Mouse (Mus musculus): ENCODE results near the gene Slc38a3.

DNA sequence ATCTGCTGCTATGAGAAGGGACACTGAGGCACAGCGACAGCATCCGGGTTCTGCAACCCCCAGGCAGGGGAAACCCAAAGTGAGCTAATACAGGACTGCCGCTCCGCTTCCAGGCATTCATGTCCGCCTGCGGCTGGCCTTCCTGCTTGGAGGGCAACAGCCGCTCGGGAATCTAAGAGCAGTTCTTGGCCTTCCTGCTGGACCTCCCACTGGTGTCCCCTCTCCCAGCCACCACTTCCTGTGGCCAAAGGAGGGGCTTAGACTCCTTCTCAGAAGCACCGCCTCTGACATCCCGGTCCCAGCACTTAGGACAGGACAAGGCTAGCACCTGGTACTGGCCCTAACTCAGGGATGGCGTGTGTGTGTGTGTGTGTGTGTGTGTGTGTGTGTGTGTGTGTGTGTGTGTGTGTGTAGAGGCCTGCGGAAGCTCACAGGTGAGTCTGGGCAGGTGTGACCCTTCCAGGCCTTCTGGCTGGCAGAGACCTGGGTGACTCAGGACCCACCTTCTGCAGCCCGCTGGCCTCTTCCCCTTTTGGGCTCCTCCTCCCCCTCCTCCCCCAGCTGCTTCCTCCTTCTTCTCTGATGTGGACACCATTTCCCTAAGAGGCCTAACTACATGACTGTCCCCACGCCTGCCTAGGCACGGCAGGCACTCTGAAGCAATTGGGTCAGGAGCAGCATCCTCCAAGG, 40.5 kb downstream of the Slc38a3 start:
- TF ChIP-seq EP300 (IDR thresholded peaks at IDR 0.05) = no peak
- TF ChIP-seq CTCF (IDR thresholded peaks at IDR 0.05) = no peak
